Mouse (Mus musculus) thymus, postnatal 4 days (tissue): Measurements from ENCODE around the gene Sipa1l2.

Experiments
- DNase-seq: peaks from one replicate; pipeline ENCODE4 v3.0.0; 2021

The Sipa1l2 gene

GRCm38 (mm10) chr8:125510861-125511668, 58.5 kb downstream of the Sipa1l2 start:
- no peak for DNase-seq

DNA sequence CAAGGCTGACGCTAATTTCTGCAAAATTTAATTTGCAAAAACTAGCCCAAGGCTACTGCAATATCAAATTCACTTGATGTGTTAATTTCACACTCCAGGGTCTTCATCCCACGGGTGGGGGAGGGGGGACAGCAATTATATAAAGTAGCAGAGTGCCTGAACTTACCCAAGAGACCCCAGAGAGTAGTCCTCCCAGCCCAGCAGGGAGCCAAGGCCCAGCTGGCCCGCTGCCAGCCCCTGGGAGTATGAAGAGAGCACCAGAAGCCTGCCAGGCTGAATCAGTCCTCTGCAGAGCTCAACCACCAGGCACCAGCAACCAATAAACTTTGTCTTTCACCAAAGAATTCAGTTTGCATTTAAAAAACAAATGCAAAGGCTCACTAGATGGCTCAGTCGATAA, 59.8 kb downstream of the Sipa1l2 start:
- DNase-seq: no peak

DNA sequence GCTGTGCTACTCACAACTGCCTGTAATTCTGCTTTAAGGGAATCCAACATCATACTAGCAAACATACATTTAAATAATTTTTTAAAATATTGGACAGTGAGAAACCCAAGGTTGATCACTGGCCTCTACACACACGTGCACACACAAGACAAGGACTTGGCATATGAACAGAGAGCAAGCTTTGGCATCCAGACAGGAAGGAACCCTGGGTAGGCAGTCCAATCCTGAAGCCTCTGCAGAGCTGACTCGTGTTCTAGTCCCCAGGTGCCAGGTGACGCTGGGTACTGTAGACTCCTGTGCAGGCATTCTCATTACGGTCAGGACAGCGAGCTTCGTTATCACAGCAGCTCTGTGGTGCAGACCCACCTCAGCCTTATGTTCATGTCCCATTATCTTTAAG, 60.4 kb downstream of the Sipa1l2 start:
- no peak for DNase-seq

DNA sequence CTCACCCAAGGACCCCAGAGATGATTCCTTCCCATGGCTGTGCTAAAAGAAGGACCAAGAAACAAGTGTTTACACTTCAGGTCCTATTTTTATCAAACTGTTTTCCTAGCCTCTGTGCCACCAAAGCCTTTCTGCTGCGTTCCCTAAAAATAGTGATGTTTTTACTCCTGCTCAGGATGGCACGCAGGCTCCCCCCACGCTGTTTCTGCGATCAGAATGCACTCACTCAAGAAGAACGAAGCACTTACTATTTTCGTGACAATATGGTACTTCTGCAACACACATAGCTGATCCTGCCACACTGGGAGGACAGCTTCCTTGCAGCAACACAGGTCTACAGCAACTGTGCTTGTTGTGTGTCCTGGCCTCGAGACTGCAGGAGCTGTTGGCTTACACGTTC, 62.3 kb downstream of the Sipa1l2 start:
- no peak for DNase-seq

GRCm38 (mm10) chr8:125504605-125505257, 64.9 kb downstream of the Sipa1l2 start:
- peak; percentile 60 for DNase-seq

- no peak for DNase-seq
Observed at GRCm38 (mm10) chr8:125503808-125504207, 65.8 kb downstream of the Sipa1l2 start.

GRCm38 (mm10) chr8:125502828-125503227, 66.8 kb downstream of the Sipa1l2 start:
- DNase-seq: no peak

- DNase-seq: no peak
Observed at GRCm38 (mm10) chr8:125500005-125500404, 69.6 kb downstream of the Sipa1l2 start.

DNA sequence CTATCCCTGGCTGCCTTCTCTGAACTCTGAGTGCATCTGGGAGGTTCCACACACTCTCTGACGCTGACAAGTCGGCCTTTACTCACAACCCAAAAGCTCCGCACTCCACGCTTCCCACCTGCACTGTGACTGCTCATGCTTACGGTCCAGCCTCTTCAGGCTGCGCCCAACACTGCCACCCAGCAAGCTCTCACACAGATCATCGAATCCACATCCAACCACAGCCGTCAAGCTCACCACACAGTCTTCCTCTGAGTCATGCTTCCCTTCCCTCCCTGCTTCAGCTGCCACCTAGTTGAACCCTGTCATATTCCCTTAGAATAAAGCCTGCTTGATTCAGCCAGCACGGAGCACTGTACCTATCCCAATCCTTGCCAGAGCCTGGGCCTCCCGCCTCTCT, 71.1 kb downstream of the Sipa1l2 start:
- no peak for DNase-seq

GRCm38 (mm10) chr8:125495545-125495944, 74.1 kb downstream of the Sipa1l2 start:
- no peak for DNase-seq

- DNase-seq: no peak
Observed at GRCm38 (mm10) chr8:125493254-125493815, 76.3 kb downstream of the Sipa1l2 start.

- DNase-seq: no peak
Observed at GRCm38 (mm10) chr8:125492416-125492815, 77.2 kb downstream of the Sipa1l2 start.

GRCm38 (mm10) chr8:125488747-125489146, 80.9 kb downstream of the Sipa1l2 start:
- no peak for DNase-seq

- DNase-seq: no peak
Observed at GRCm38 (mm10) chr8:125485715-125486114, 83.9 kb downstream of the Sipa1l2 start.

DNA sequence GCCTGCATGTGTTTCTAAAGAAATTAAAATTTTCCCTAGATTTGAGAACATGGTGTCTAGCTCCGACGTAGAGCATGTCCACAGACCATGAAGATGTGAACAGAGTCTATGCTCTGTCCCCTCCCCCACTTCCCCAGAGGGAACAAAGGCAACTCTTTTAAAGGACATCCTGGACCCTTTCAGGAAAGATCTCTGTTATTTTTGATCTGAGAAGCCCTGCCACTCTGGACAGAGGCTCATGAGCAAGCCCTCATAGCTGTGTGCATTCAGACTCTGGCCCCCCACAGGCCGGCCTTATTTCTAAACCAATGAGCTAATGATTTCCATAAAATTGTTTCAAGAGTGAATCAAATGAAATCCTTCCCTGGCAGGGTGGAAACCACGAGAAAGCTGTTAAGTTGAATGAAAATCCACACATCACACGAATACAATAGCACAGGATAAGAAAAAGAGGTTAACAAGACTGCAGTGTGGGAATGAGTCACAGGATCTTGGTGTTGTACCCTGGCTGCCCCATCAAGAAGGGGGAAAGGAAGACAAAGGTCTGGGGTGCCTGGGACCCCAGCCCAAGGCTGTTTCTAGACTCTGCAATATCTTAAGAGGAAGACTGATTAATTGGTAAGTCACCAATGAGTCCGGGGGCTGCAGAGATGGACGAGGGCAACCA, 84.9 kb downstream of the Sipa1l2 start:
- DNase-seq: no peak

DNA sequence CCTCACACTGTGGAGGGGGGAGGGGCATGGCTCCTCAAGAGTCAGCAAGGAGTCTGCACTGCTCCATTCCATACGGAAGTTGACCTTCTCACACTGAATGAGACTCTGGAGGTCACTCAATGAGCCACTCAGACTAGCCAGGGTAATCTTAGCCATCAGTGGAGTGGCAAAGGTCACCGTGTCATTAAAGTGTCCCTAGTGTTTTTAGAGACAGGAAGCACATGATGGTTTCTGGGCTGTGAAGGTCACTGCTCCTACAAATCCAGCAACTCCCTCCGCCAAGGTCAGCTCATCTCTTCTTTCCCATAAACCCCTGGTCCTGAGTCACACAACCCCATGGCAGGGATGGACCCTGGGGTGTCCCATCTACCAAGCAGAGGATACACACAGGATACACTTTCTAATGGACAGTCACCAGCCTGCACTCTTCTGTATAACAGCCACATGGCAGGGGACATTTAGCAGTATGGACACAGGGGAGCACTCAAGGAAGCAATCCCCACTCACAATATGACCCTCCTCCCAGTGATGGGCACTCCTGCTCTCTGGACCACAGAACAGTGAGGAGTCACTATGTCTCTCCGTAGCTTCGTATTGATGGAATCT, 87.0 kb downstream of the Sipa1l2 start:
- no peak for DNase-seq

DNA sequence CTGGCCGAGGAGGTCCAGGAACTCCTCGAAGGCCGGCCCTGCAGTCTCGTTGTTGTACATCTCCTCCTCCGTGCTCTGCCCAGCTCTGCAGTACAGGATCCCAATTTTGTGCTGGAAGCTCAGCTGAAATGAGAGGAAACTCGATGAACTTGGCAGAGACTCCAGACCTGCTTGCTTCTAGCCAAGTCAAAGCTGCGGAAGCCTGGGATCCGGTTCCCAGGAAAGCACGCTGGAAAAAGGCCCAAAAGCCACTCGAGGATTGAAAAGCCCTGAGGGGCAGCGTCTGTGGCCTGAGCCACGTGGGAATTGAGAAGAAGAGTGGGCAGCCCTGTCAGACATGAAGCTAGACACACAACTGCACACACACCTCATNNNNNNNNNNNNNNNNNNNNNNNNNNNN, 94.7 kb downstream of the Sipa1l2 start:
- DNase-seq: no peak

DNA sequence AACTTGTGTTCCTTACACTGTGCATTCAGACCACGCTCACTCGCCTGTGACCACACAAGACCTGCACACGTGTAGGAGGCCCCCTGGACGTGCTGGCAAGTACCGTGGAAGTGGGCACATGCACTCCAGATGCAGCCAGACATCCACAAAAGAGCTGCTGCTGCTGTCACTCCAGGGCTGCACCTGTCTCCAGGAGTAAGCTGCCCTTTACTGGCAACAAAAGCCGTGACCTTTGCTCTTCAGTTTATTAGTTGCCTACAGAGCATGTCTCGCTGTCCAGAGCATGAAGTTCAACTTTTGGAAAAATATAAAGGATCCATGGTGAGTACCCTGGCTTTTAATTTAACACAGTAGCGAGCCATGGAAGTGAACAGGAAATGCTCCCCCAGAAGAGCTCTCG, 98.2 kb downstream of the Sipa1l2 start:
- DNase-seq: no peak

- no peak for DNase-seq
Observed at GRCm38 (mm10) chr8:125465156-125465821, 104.3 kb downstream of the Sipa1l2 start.

DNA sequence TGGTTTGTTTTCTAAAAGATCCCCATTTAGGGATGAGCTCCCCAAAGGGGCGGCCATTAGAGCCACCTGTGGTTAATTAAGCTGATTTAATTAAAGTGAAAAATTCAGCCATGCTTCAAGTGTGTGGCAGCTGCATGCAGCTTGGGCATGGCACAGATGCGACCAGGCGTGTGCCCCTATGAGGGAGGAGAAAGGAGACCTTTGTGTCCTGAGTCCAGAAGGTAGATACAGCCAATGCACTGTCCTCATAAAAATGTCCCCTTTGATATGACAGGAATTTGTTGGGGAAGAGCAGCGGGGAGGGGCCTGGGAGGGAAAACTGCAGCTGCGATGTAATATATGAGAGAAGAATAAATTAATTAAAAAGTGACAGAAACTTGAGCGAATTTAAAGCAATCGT, 106.7 kb downstream of the Sipa1l2 start:
- DNase-seq: no peak

DNA sequence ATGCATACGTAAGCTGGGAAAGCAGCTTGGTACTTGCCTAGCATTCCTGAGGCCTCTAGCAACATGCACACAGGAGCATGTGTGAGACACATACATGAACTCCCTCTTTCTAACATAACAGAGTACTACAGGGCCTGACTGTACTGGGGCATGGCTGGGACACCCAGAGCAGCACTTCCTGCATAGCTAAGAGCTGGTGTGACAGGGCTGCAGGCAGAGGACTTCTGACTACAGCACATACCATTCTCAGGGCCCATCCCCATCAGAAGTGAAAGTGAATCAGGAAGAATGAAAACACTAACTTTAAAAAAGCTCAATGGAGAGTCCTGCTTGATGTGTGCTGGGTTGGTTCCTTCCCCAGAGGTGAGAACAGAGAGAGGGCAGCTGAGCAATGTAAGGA, 108.1 kb downstream of the Sipa1l2 start:
- DNase-seq: peak; percentile 42

- no peak for DNase-seq
Observed at GRCm38 (mm10) chr8:125460602-125461001, 109.0 kb downstream of the Sipa1l2 start.

GRCm38 (mm10) chr8:125449048-125449447, 120.6 kb downstream of the Sipa1l2 start:
- no peak for DNase-seq
